Mouse (Mus musculus) stomach, postnatal 0 days (tissue): Measurements from ENCODE around the gene Synj2bp.

ENCODE experiments used
- CTCF ChIP-seq: IDR thresholded peaks from 2 replicates; pipeline ENCODE4 v1.5.1; 2016; ENCODE audit warnings: antibody characterized with exemption, low read depth, mild to moderate bottlenecking, moderate library complexity
- EP300 ChIP-seq: optimal IDR thresholded peaks from 2 replicates; pipeline ENCODE3; 2016; ENCODE audit warnings: antibody characterized with exemption

DNA sequence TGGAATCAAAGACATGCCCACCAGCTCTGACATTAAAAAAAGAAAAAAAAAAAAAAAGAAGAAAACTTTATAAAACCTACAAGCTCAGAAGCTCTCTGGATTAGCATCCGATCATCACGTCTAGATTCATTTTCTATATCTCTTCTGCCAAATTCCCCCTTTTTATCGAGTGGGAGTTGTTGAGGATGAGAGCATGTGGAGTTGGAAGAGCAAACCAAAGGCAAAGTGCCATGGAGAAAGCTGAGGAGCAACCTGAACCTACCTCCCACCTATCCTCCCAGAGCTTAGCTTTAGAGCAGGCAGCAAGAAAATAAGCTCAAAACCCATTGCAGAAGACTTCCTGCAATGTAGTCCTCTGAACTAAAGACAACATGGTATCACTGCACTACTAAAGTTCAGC, 31.5 kb upstream of the Synj2bp start:
- TF ChIP-seq CTCF (no peak), EP300 (no peak)
